Mouse (Mus musculus): Measurements from ENCODE around the gene Gm3404. TPM values are rescaled to one million over a fixed set of nuclear protein-coding genes. Genes with fewer than 3 reads are reported as not detected.
A peak's percentile ranks its signal among the peaks of the same experiment; 100 is the strongest.
"Not testable (repeated sequence)": the region's sequence is repeated elsewhere in the genome, so short reads cannot be mapped to it uniquely, and the experiment has no call there.

Gene Gm3404
- total and polyA plus RNA-seq, 2 experiments from 2014 or later: not detected

DNA sequence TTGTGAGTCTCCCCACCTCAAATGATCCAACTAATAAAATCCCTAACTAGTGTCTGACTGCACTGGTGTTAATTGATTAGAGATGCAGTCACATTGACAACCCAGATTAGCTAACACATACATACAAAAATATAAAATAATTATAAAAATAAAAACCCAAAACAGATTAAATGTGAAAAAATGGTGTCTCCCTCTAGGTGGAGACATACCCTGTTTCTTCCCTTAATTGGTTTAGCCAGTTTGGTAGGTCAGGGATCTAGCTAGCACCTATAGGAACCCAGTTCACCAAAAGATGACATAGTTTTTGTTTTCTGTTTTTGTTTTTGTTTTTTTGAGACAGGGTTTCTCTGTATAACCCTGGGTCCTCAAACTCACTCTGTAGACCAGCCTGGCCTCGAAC lies 38.7 kb downstream of the Gm3404 start:
- no peak for TF ChIP-seq CTCF (IDR thresholded peaks at IDR 0.05; ENCODE audit: low read depth)
- no peaks in the 10 kb centered on the region for H3K4me1 ChIP-seq (ENCODE audit: insufficient read depth, low read length)
- no peaks in the 10 kb centered on the region for H3K9me3 ChIP-seq (ENCODE audit: low read length)
- WGBS: 89% methylated on average over 1 of the region's 1 CpGs
- H3K36me3 ChIP-seq (ENCODE audit: insufficient read depth, low read length): no peaks in the 10 kb centered on the region
- H3K4me2 ChIP-seq (ENCODE audit: low read depth, low read length): no peak overlapping the region
- DNase-seq (ENCODE audit: low spot score) (no peak), ATAC-seq (no peak)
- H3K27me3 ChIP-seq (ENCODE audit: insufficient read depth, low read length): no peaks in the 10 kb centered on the region
- H3K27ac ChIP-seq: no peak overlapping the region
- H3K4me3 ChIP-seq (ENCODE audit: low read length): no peak overlapping the region
- H3K9ac ChIP-seq (replicated peaks; ENCODE audit: low read length): no peak overlapping the region

GRCm38 (mm10) chr5:146567054-146567453 lies 41.5 kb downstream of the Gm3404 start:
- no peaks in the 10 kb centered on the region for H3K4me1 ChIP-seq (ENCODE audit: insufficient read depth, low read length)
- no peak overlapping the region for H3K4me2 ChIP-seq (ENCODE audit: low read depth, low read length)
- ATAC-seq (no peak), DNase-seq (ENCODE audit: low spot score) (peak; percentile 16)
- WGBS: 65% methylated on average over 4 of the region's 4 CpGs
- H3K9me3 ChIP-seq (ENCODE audit: low read length): no peaks in the 10 kb centered on the region
- H3K27ac ChIP-seq: no peak overlapping the region
- peak; percentile 43; the same call in 1 of the 2 replicates for TF ChIP-seq CTCF (IDR thresholded peaks at IDR 0.05; ENCODE audit: low read depth)
- H3K27me3 ChIP-seq (ENCODE audit: insufficient read depth, low read length): no peaks in the 10 kb centered on the region
- H3K9ac ChIP-seq (replicated peaks; ENCODE audit: low read length): no peak overlapping the region
- no peaks in the 10 kb centered on the region for H3K36me3 ChIP-seq (ENCODE audit: insufficient read depth, low read length)
- H3K4me3 ChIP-seq (ENCODE audit: low read length): no peak overlapping the region

DNA sequence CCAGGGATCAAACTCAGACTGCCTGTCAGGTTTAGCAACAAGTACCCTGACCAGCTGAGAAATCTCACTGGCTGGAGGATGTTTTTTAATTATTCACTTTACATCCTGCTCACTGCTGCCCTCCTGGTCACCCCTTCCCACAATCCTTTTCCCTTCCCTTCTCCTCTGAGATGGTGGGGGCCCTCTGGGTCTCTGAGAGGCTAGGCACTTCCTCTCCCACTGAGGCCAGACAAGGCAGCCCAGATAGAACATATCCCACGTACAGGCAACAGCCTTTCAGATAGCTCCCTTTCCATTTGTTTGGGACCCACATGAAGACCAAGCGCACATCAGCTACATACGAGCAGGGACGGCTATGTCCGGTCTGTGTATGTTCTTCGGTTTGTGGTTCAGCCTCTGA lies 44.6 kb downstream of the Gm3404 start:
- H3K4me2 ChIP-seq (ENCODE audit: low read depth, low read length); H3K9me3 ChIP-seq (ENCODE audit: low read length); H3K27me3 ChIP-seq (ENCODE audit: insufficient read depth, low read length); H3K4me3 ChIP-seq (ENCODE audit: low read length); ATAC-seq; H3K9ac ChIP-seq (replicated peaks; ENCODE audit: low read length); DNase-seq (ENCODE audit: low spot score); H3K4me1 ChIP-seq (ENCODE audit: insufficient read depth, low read length); H3K36me3 ChIP-seq (ENCODE audit: insufficient read depth, low read length); H3K27ac ChIP-seq: not testable (repeated sequence)
- WGBS: 91% methylated on average over 6 of the region's 6 CpGs

DNA sequence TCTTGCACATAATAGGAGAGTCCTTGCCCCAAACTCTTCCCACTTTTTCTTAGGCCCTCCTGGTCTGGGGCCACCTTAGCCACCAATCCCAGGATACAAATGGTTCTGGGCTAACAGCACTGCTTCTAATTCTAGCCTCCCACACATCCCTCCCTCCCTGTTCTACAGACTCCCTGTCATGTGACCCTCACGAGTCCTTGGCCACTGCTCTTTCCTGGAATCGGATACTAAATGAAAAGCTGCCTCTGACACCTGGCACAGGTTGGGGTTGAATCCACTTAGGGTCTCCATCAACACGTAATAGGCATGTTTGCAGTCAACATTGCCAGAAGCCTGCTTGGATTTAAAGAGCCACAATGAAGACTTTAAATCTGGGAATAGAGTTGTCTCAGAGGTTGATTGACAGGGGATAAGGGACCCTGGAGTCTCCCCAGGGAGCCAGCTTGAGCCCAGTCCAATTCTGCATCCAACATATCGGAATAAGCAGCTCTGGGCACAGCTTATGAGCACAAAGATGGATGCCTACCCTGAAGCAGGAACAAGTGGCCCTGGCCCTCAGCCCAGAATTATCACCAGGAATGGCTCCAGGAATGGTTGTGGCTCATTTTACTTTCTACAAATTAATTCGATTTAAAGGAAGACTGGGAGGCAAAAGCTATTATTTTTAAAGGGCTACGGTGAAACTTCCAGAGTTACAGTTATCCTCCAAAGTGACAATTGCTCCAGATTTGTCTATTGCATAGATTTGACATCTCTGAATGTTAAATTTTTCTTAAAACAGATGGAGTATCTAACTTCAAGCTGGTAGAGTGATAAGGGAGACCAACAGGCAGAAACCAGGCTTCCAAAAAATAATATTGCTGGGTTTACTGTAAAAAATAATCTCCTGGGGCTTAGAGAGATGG lies 46.5 kb downstream of the Gm3404 start:
- DNase-seq (ENCODE audit: low spot score) (peak; percentile 36), ATAC-seq (peak; percentile 56; the same call in 1 of the 2 replicates)
- H3K27me3 ChIP-seq (ENCODE audit: insufficient read depth, low read length); H3K4me3 ChIP-seq (ENCODE audit: low read length); H3K9ac ChIP-seq (replicated peaks; ENCODE audit: low read length); H3K36me3 ChIP-seq (ENCODE audit: insufficient read depth, low read length); H3K4me2 ChIP-seq (ENCODE audit: low read depth, low read length); H3K4me1 ChIP-seq (ENCODE audit: insufficient read depth, low read length); H3K9me3 ChIP-seq (ENCODE audit: low read length); H3K27ac ChIP-seq: not testable (repeated sequence)
- 37% methylated on average over 6 of the region's 6 CpGs for WGBS

- not testable (repeated sequence) for H3K9ac ChIP-seq (replicated peaks; ENCODE audit: low read length); ATAC-seq; H3K9me3 ChIP-seq (ENCODE audit: low read length); H3K27me3 ChIP-seq (ENCODE audit: insufficient read depth, low read length); H3K36me3 ChIP-seq (ENCODE audit: insufficient read depth, low read length); H3K4me1 ChIP-seq (ENCODE audit: insufficient read depth, low read length); H3K4me2 ChIP-seq (ENCODE audit: low read depth, low read length); H3K27ac ChIP-seq; H3K4me3 ChIP-seq (ENCODE audit: low read length); DNase-seq (ENCODE audit: low spot score)
- WGBS: 94% methylated on average over 4 of the region's 4 CpGs
These were observed 47.1 kb downstream of the Gm3404 start for GRCm38 (mm10) chr5:146572735-146573042.

DNA sequence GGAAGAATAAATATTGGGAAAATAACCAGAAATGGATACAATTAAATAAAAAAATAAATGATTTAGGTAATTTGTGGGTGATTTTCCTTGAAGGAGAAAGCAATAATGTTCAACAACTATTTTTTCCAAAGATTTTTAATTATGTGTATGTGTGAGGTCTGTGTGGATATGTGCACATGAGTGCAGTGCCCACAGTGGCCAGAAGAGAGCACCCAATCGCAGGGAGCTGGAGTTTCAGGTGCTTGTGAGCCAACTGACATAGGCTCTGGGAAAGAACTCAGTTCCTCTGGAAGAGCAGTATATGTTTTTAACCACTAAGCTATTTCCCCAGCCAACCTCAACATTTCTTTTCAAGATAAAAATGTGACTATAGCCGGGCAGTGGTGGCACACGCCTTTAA lies 51.1 kb downstream of the Gm3404 start:
- H3K4me1 ChIP-seq (ENCODE audit: insufficient read depth, low read length): no peaks in the 10 kb centered on the region
- DNase-seq (ENCODE audit: low spot score): no peak
- H3K27ac ChIP-seq: no peak overlapping the region
- no peak overlapping the region for H3K4me3 ChIP-seq (ENCODE audit: low read length)
- H3K36me3 ChIP-seq (ENCODE audit: insufficient read depth, low read length): no peaks in the 10 kb centered on the region
- H3K9me3 ChIP-seq (ENCODE audit: low read length): no peaks in the 10 kb centered on the region
- ATAC-seq: no peak
- no peak for TF ChIP-seq CTCF (IDR thresholded peaks at IDR 0.05; ENCODE audit: low read depth)
- no peaks in the 10 kb centered on the region for H3K27me3 ChIP-seq (ENCODE audit: insufficient read depth, low read length)
- H3K4me2 ChIP-seq (ENCODE audit: low read depth, low read length): no peak overlapping the region
- 91% methylated on average over 3 of the region's 3 CpGs for WGBS
- H3K9ac ChIP-seq (replicated peaks; ENCODE audit: low read length): no peak overlapping the region

Other genes starting within 250 kb of the Gm3404 start
- gene Wasf3, start 140.8 kb upstream of the Gm3404 start, total RNA-seq (2014; rRNA removed): 38.6 and 39.8 TPM in 2 replicates
- 15.7 and 17.0 TPM in 2 replicates for gene Wasf3, start 140.8 kb upstream of the Gm3404 start, polyA plus RNA-seq (2015; fragmentation: Nextera tagmentation; extraction: Ambion mirVana)
- 0.63 TPM in 1 of 2 replicates, not detected in the other for gene Gm6408, start 43.8 kb upstream of the Gm3404 start, total RNA-seq (2014; rRNA removed)
- not detected in 2 replicates for gene Gm6408, start 43.8 kb upstream of the Gm3404 start, polyA plus RNA-seq (2015; fragmentation: Nextera tagmentation; extraction: Ambion mirVana)
- not detected in 2 replicates for gene Gm6370, start 34.4 kb upstream of the Gm3404 start, total RNA-seq (2014; rRNA removed)
- not detected in 2 replicates for gene Gm6370, start 34.4 kb upstream of the Gm3404 start, polyA plus RNA-seq (2015; fragmentation: Nextera tagmentation; extraction: Ambion mirVana)
- not detected in 2 replicates for gene 4930449I24Rik, start 23.4 kb upstream of the Gm3404 start, total RNA-seq (2014; rRNA removed)
- not detected in 2 replicates for gene 4930449I24Rik, start 23.4 kb upstream of the Gm3404 start, polyA plus RNA-seq (2015; fragmentation: Nextera tagmentation; extraction: Ambion mirVana)
- gene Gm3402, start 11.7 kb upstream of the Gm3404 start, total RNA-seq (2014; rRNA removed): not detected in 2 replicates
- gene Gm3402, start 11.7 kb upstream of the Gm3404 start, polyA plus RNA-seq (2015; fragmentation: Nextera tagmentation; extraction: Ambion mirVana): not detected in 2 replicates
- gene Gm3409, start 11.8 kb downstream of the Gm3404 start, total RNA-seq (2014; rRNA removed): not detected in 2 replicates
- gene Gm3409, start 11.8 kb downstream of the Gm3404 start, polyA plus RNA-seq (2015; fragmentation: Nextera tagmentation; extraction: Ambion mirVana): not detected in 2 replicates
- gene Gm3415, start 30.3 kb downstream of the Gm3404 start, total RNA-seq (2014; rRNA removed): not detected in 2 replicates
- not detected in 2 replicates for gene Gm3415, start 30.3 kb downstream of the Gm3404 start, polyA plus RNA-seq (2015; fragmentation: Nextera tagmentation; extraction: Ambion mirVana)
- 37.2 and 38.6 TPM in 2 replicates for gene Gpr12, start 59.4 kb downstream of the Gm3404 start, total RNA-seq (2014; rRNA removed)
- 14.6 and 18.9 TPM in 2 replicates for gene Gpr12, start 59.4 kb downstream of the Gm3404 start, polyA plus RNA-seq (2015; fragmentation: Nextera tagmentation; extraction: Ambion mirVana)